Mouse (Mus musculus): ENCODE measurements around the gene Olfr575.

The Olfr575 gene

GRCm38 (mm10) chr7:102958593-102958992, at the start of gene Olfr575:
Gene Olfr575 (minus strand): TSS chr7:102958775.
- DNase-seq (ENCODE audit: extremely low spot score, low spot score) = no peak

GRCm38 (mm10) chr7:102989224-102989623, 30.6 kb upstream of the Olfr575 start, which contains the start of gene Olfr578:
Gene Olfr578 (minus strand): TSS chr7:102989324.
- DNase-seq (ENCODE audit: extremely low spot score, low spot score) = no peak

- no peak for DNase-seq (ENCODE audit: extremely low spot score, low spot score)
Measured at GRCm38 (mm10) chr7:102975843-102976242, 17.3 kb upstream of the Olfr575 start, which contains the start of gene Olfr577. Gene Olfr577 (minus strand): TSS chr7:102975943.

GRCm38 (mm10) chr7:102974399-102974798, 15.8 kb upstream of the Olfr575 start:
- no peak for DNase-seq (ENCODE audit: extremely low spot score, low spot score)

GRCm38 (mm10) chr7:102962360-102962759, 3.8 kb upstream of the Olfr575 start, which contains the start of gene Olfr576:
Gene Olfr576 (plus strand): TSS chr7:102962660.
- no peak for DNase-seq (ENCODE audit: extremely low spot score, low spot score)

- DNase-seq (ENCODE audit: extremely low spot score, low spot score) = no peak
Measured at GRCm38 (mm10) chr7:102958137-102958536, 438 bp downstream of the Olfr575 start.

- no peak for DNase-seq (ENCODE audit: extremely low spot score, low spot score)
Measured at GRCm38 (mm10) chr7:102950732-102951131, 7.8 kb downstream of the Olfr575 start.

- no peak for DNase-seq (ENCODE audit: extremely low spot score, low spot score)
Measured at GRCm38 (mm10) chr7:102948167-102948566, 10.4 kb downstream of the Olfr575 start, which contains the start of gene Olfr574. Gene Olfr574 (plus strand): TSS chr7:102948467.

GRCm38 (mm10) chr7:102943417-102943816, 15.2 kb downstream of the Olfr575 start:
- no peak for DNase-seq (ENCODE audit: extremely low spot score, low spot score)

GRCm38 (mm10) chr7:102942475-102942874, 16.1 kb downstream of the Olfr575 start, which contains the start of gene Olfr573-ps1:
Gene Olfr573-ps1 (minus strand): TSS chr7:102942575.
- no peak for DNase-seq (ENCODE audit: extremely low spot score, low spot score)

GRCm38 (mm10) chr7:102927105-102927504, 31.5 kb downstream of the Olfr575 start:
- DNase-seq (ENCODE audit: extremely low spot score, low spot score) = no peak

GRCm38 (mm10) chr7:102924109-102924508, 34.5 kb downstream of the Olfr575 start, which contains the start of gene Olfr572:
Gene Olfr572 (plus strand): TSS chr7:102924409.
- DNase-seq (ENCODE audit: extremely low spot score, low spot score) = no peak

GRCm38 (mm10) chr7:102919632-102920031, 38.9 kb downstream of the Olfr575 start:
- DNase-seq (ENCODE audit: extremely low spot score, low spot score) = no peak

GRCm38 (mm10) chr7:102917032-102917875, 41.3 kb downstream of the Olfr575 start, which contains the start of gene Olfr571:
Gene Olfr571 (minus strand): TSS chr7:102917536.
- DNase-seq (ENCODE audit: extremely low spot score, low spot score) = no peak

GRCm38 (mm10) chr7:102916405-102916804, 42.2 kb downstream of the Olfr575 start:
- DNase-seq (ENCODE audit: extremely low spot score, low spot score) = no peak

- DNase-seq (ENCODE audit: extremely low spot score, low spot score) = no peak
Measured at GRCm38 (mm10) chr7:102915261-102915660, 43.3 kb downstream of the Olfr575 start.

All from neural tube, embryonic 10.5 days (tissue).